Mouse (Mus musculus): ENCODE measurements around the gene Ncoa3.

GRCm38 (mm10) chr2:166066434-166066833 lies 74.0 kb downstream of the Ncoa3 start:
- TF ChIP-seq HCFC1 (IDR thresholded peaks at IDR 0.05; ENCODE audit: borderline replicate concordance, insufficient read depth, low read length) (no peak), ZNF384 (IDR thresholded peaks at IDR 0.05; ENCODE audit: low read depth, low read length) (no peak), MAFK (IDR thresholded peaks at IDR 0.05; ENCODE audit: insufficient read depth, low read depth, low read length) (no peak), ZC3H11A (IDR thresholded peaks at IDR 0.05; ENCODE audit: borderline replicate concordance, low read depth, low read length) (no peak), CHD2 (IDR thresholded peaks at IDR 0.05; ENCODE audit: low read depth, low read length) (0 out of 2 replicates have a peak, but pooled peaks have one; percentile 18)

Measured in ES-E14 (cell line).